Mouse (Mus musculus): ENCODE results near the gene Bad.

Gene Bad

GRCm38 (mm10) chr19:6968491-6969271 is 27.0 kb downstream of the Bad start:
- DNase-seq (ENCODE audit: low spot score in 2 of 2) = no peak

- peak in 1 of 2 experiments; percentile 35 for DNase-seq (ENCODE audit: low spot score in 2 of 2)
Observed at GRCm38 (mm10) chr19:6969291-6969664, 27.6 kb downstream of the Bad start.

- DNase-seq (ENCODE audit: low spot score in 2 of 2) = peak; percentile 71 to 78
Observed at GRCm38 (mm10) chr19:6969665-6970381, 28.2 kb downstream of the Bad start.

GRCm38 (mm10) chr19:6970460-6971085 is 28.9 kb downstream of the Bad start:
- DNase-seq (ENCODE audit: low spot score in 2 of 2) = no peak

GRCm38 (mm10) chr19:6971644-6972043 is 30.0 kb downstream of the Bad start:
- DNase-seq (ENCODE audit: low spot score in 2 of 2) = no peak

GRCm38 (mm10) chr19:6972247-6972917 is 30.7 kb downstream of the Bad start:
- no peak for DNase-seq (ENCODE audit: low spot score in 2 of 2)

- no peak for DNase-seq (ENCODE audit: low spot score in 2 of 2)
Observed at GRCm38 (mm10) chr19:6973581-6974190, 32.0 kb downstream of the Bad start.

GRCm38 (mm10) chr19:6974211-6975205 is 32.8 kb downstream of the Bad start, which contains the start of gene Ppp1r14b:
TSS of gene Ppp1r14b (plus strand) at chr19:6974968.
- peak; percentile 81 for DNase-seq (ENCODE audit: low spot score in 2 of 2)

GRCm38 (mm10) chr19:6975537-6976521 is 34.2 kb downstream of the Bad start, which contains the start of gene Plcb3:
TSS of gene Plcb3 (minus strand) at chr19:6976470.
- peak in 1 of 2 experiments; percentile 63 for DNase-seq (ENCODE audit: low spot score in 2 of 2)

- no peak for DNase-seq (ENCODE audit: low spot score in 2 of 2)
Observed at GRCm38 (mm10) chr19:6977759-6978638, 36.3 kb downstream of the Bad start.

- DNase-seq (ENCODE audit: low spot score in 2 of 2) = no peak
Observed at GRCm38 (mm10) chr19:6978639-6978974, 36.9 kb downstream of the Bad start.

- DNase-seq (ENCODE audit: low spot score in 2 of 2) = peak in 1 of 2 experiments; percentile 55
Observed at GRCm38 (mm10) chr19:6979001-6979479, 37.4 kb downstream of the Bad start.

GRCm38 (mm10) chr19:6979486-6980380 is 38.1 kb downstream of the Bad start:
- peak; percentile 99 for DNase-seq (ENCODE audit: low spot score in 2 of 2)

- DNase-seq (ENCODE audit: low spot score in 2 of 2) = peak; percentile 99
Observed at GRCm38 (mm10) chr19:6980381-6981093, 38.9 kb downstream of the Bad start, which contains the start of gene Fkbp2. TSS of gene Fkbp2 (minus strand) at chr19:6980501.

- DNase-seq (ENCODE audit: low spot score in 2 of 2) = no peak
Observed at GRCm38 (mm10) chr19:6981465-6981864, 39.8 kb downstream of the Bad start.

GRCm38 (mm10) chr19:6983621-6984020 is 42.0 kb downstream of the Bad start:
- no peak for DNase-seq (ENCODE audit: low spot score in 2 of 2)

Data from heart, adult 9 months (tissue).